Mouse (Mus musculus) kidney, postnatal 0 days (tissue): ENCODE data around the gene Ctsz. TPM values are rescaled to one million over a fixed set of nuclear protein-coding genes. Genes with fewer than 3 reads are reported as not detected.
A peak's percentile ranks its signal among the peaks of the same experiment; 100 is the strongest.

ENCODE experiments used
- ATAC-seq: fragments of 200-750 bp; cut with Nextera tagmentation; replicated peaks from 2 replicates; pipeline ENCODE4 v1.8.0; 2017; ENCODE audit warnings: low read depth, moderate number of reproducible peaks, moderate TSS enrichment, moderate library complexity; ENCODE audit not compliant: low FRiP score
- DNase-seq: peaks from one replicate; pipeline ENCODE4 v3.0.0-alpha.2; 2016; ENCODE audit warnings: low spot score
- H3K27ac ChIP-seq: fragments of 300-500 bp; sonication (generic); 2 replicates; pipeline ENCODE4 v1.5.1; 2014; ENCODE audit warnings: mild to moderate bottlenecking
- H3K27me3 ChIP-seq: fragments of 300-500 bp; sonication (generic); 2 replicates; pipeline ENCODE4 v1.6.1; 2014; ENCODE audit warnings: low read length, mixed read lengths; ENCODE audit not compliant: insufficient read depth
- H3K36me3 ChIP-seq: fragments of 300-500 bp; sonication (generic); 2 replicates; pipeline ENCODE4 v1.6.1; 2014; ENCODE audit warnings: low read length, mixed read lengths; ENCODE audit not compliant: insufficient read depth
- H3K4me1 ChIP-seq: fragments of 300-500 bp; sonication (generic); replicated peaks from 2 replicates; pipeline ENCODE4 v1.6.1; 2014; ENCODE audit warnings: antibody characterized with exemption, low read length, mixed read lengths; ENCODE audit not compliant: insufficient read depth
- H3K4me2 ChIP-seq: fragments of 300-500 bp; sonication (generic); 2 replicates; pipeline ENCODE4 v1.6.1; 2014; ENCODE audit warnings: mild to moderate bottlenecking, low read length, moderate library complexity, mixed read lengths
- H3K4me3 ChIP-seq: fragments of 300-500 bp; sonication (generic); replicated peaks from 2 replicates; pipeline ENCODE4 v1.5.1; 2014; ENCODE audit warnings: low read depth, low read length
- H3K9ac ChIP-seq: fragments of 300-500 bp; sonication (generic); 2 replicates; pipeline ENCODE4 v1.6.1; 2014; ENCODE audit warnings: low read depth, low read length
- H3K9me3 ChIP-seq: fragments of 300-500 bp; sonication (generic); replicated peaks from 2 replicates; pipeline ENCODE4 v1.6.1; 2016; ENCODE audit warnings: low read length, inconsistent platforms, mixed read lengths
- CTCF ChIP-seq: IDR thresholded peaks from 2 replicates; pipeline ENCODE4 v1.5.1; 2016; ENCODE audit warnings: antibody characterized with exemption, low read depth, mild to moderate bottlenecking, moderate library complexity
- whole genome bisulfite sequencing: fragments of 180-500 bp; shearing (Covaris S2); extraction: QIAGEN DNeasy Blood & Tissue Kit; methylation state at CpG from one replicate; pipeline ENCODE4 v1.1.7; 2014; 5-methylcytosine and 5-hydroxymethylcytosine counted together
- polyA plus RNA-seq: library from polyadenylated mRNA; unstranded; fragments of >200 nt; fragmentation: Nextera tagmentation; extraction: Ambion mirVana; gene quantifications from 2 replicates; pipeline ENCODE4 v1.2.1, GENCODE M21; 2015

Gene Ctsz
- polyA plus RNA-seq, 1 experiment from 2014 or later: 131 TPM

- Histone ChIP-seq H3K4me1 (peaks cover 15% of the 10 kb centered on the region), H3K9ac (no peak overlapping the region), H3K4me2 (no peak overlapping the region), H3K4me3 (no peak overlapping the region), H3K9me3 (no peaks in the 10 kb centered on the region), H3K27ac (no peak overlapping the region), H3K27me3 (no peaks in the 10 kb centered on the region), H3K36me3 (0 out of 2 replicates have a peak, but pooled peaks cover 4% of the 10 kb centered on the region)
- no peak for TF ChIP-seq CTCF
- 93% methylated on average over 7 of the region's 7 CpGs for WGBS
- no peak for DNase-seq
- no peak for ATAC-seq
Observed at GRCm38 (mm10) chr2:174436916-174437696, 1.7 kb downstream of the Ctsz start.

GRCm38 (mm10) chr2:174436076-174436701 lies 2.6 kb downstream of the Ctsz start:
- Histone ChIP-seq H3K27me3 (no peaks in the 10 kb centered on the region), H3K9ac (no peak overlapping the region), H3K4me3 (no peak overlapping the region), H3K9me3 (no peaks in the 10 kb centered on the region), H3K36me3 (0 out of 2 replicates have a peak, but pooled peaks cover 4% of the 10 kb centered on the region), H3K4me2 (no peak overlapping the region), H3K27ac (no peak overlapping the region), H3K4me1 (peaks cover 15% of the 10 kb centered on the region)
- WGBS: 86% methylated on average over 26 of the region's 26 CpGs
- no peak for TF ChIP-seq CTCF
- DNase-seq (no peak), ATAC-seq (no peak)

GRCm38 (mm10) chr2:174434943-174435342 lies 3.9 kb downstream of the Ctsz start:
- WGBS: 97% methylated on average over 9 of the region's 9 CpGs
- no peak overlapping the region for H3K9ac ChIP-seq
- H3K9me3 ChIP-seq: no peaks in the 10 kb centered on the region
- H3K4me2 ChIP-seq: no peak overlapping the region
- H3K27ac ChIP-seq: no peak overlapping the region
- ATAC-seq: no peak
- no peaks in the 10 kb centered on the region for H3K27me3 ChIP-seq
- peaks cover 15% of the 10 kb centered on the region for H3K4me1 ChIP-seq
- no peak for TF ChIP-seq CTCF
- no peak for DNase-seq
- H3K4me3 ChIP-seq: no peak overlapping the region
- H3K36me3 ChIP-seq: 0 out of 2 replicates have a peak, but pooled peaks cover 4% of the 10 kb centered on the region

- DNase-seq: no peak
- no peaks in the 10 kb centered on the region for H3K4me1 ChIP-seq
- no peak overlapping the region for H3K4me2 ChIP-seq
- no peak overlapping the region for H3K4me3 ChIP-seq
- no peaks in the 10 kb centered on the region for H3K9me3 ChIP-seq
- WGBS: 78% methylated on average over 10 of the region's 10 CpGs
- ATAC-seq: no peak
- H3K27ac ChIP-seq: no peak overlapping the region
- H3K36me3 ChIP-seq: peaks cover 39% of the 10 kb centered on the region
- no peaks in the 10 kb centered on the region for H3K27me3 ChIP-seq
- TF ChIP-seq CTCF: no peak
- H3K9ac ChIP-seq: no peak overlapping the region
Observed at GRCm38 (mm10) chr2:174428996-174429591, 9.7 kb downstream of the Ctsz start.

- Histone ChIP-seq H3K27me3 (no peaks in the 10 kb centered on the region), H3K9me3 (no peaks in the 10 kb centered on the region), H3K9ac (no peak overlapping the region), H3K27ac (no peak overlapping the region), H3K4me2 (no peak overlapping the region), H3K4me1 (no peaks in the 10 kb centered on the region), H3K4me3 (no peak overlapping the region), H3K36me3 (peaks cover 46% of the 10 kb centered on the region)
- TF ChIP-seq CTCF: no peak
- 71% methylated on average over 18 of the region's 18 CpGs for WGBS
- peak; percentile 47 for ATAC-seq
- DNase-seq: peak; percentile 16
Observed at GRCm38 (mm10) chr2:174428076-174428835, 10.6 kb downstream of the Ctsz start.

GRCm38 (mm10) chr2:174426856-174427255 lies 12.0 kb downstream of the Ctsz start:
- ATAC-seq (no peak), DNase-seq (no peak)
- Histone ChIP-seq H3K27me3 (no peaks in the 10 kb centered on the region), H3K36me3 (peaks cover 53% of the 10 kb centered on the region), H3K4me2 (no peak overlapping the region), H3K27ac (no peak overlapping the region), H3K4me3 (no peak overlapping the region), H3K9ac (no peak overlapping the region), H3K9me3 (no peaks in the 10 kb centered on the region), H3K4me1 (no peaks in the 10 kb centered on the region)
- TF ChIP-seq CTCF: no peak
- WGBS: 85% methylated on average over 12 of the region's 12 CpGs
